Mouse (Mus musculus): Measurements from ENCODE around the gene Iqcf5.

The Iqcf5 gene

GRCm38 (mm10) chr9:106514273-106514672, at the start of gene Iqcf5:
Gene Iqcf5, plus strand, starts transcription at chr9:106514573.
- no peak for DNase-seq (ENCODE audit: low spot score in 2 of 2)

GRCm38 (mm10) chr9:106464751-106465541, 49.4 kb upstream of the Iqcf5 start:
- DNase-seq (ENCODE audit: low spot score in 2 of 2): peak in 1 of 2 experiments; percentile 48

- DNase-seq (ENCODE audit: low spot score in 2 of 2): no peak
Measured at GRCm38 (mm10) chr9:106465571-106466200, 48.7 kb upstream of the Iqcf5 start, which contains the start of gene Gpr62. Gene Gpr62, minus strand, starts transcription at chr9:106465938.

GRCm38 (mm10) chr9:106466721-106467120, 47.7 kb upstream of the Iqcf5 start:
- DNase-seq (ENCODE audit: low spot score in 2 of 2): no peak

GRCm38 (mm10) chr9:106467746-106468145, 46.6 kb upstream of the Iqcf5 start:
- DNase-seq (ENCODE audit: low spot score in 2 of 2): no peak

GRCm38 (mm10) chr9:106469317-106469716, 45.1 kb upstream of the Iqcf5 start:
- DNase-seq (ENCODE audit: low spot score in 2 of 2): no peak

GRCm38 (mm10) chr9:106469776-106470175, 44.6 kb upstream of the Iqcf5 start:
- no peak for DNase-seq (ENCODE audit: low spot score in 2 of 2)

GRCm38 (mm10) chr9:106470991-106471750, 43.2 kb upstream of the Iqcf5 start:
- DNase-seq (ENCODE audit: low spot score in 2 of 2): peak in 1 of 2 experiments; percentile 10

- DNase-seq (ENCODE audit: low spot score in 2 of 2): peak in 1 of 2 experiments; percentile 24
Measured at GRCm38 (mm10) chr9:106471892-106472291, 42.5 kb upstream of the Iqcf5 start.

- no peak for DNase-seq (ENCODE audit: low spot score in 2 of 2)
Measured at GRCm38 (mm10) chr9:106472321-106472720, 42.1 kb upstream of the Iqcf5 start.

GRCm38 (mm10) chr9:106473081-106473752, 41.2 kb upstream of the Iqcf5 start:
- peak in 1 of 2 experiments; percentile 14 for DNase-seq (ENCODE audit: low spot score in 2 of 2)

GRCm38 (mm10) chr9:106473753-106474105, 40.6 kb upstream of the Iqcf5 start:
- peak in 1 of 2 experiments; percentile 15 for DNase-seq (ENCODE audit: low spot score in 2 of 2)

GRCm38 (mm10) chr9:106474456-106474855, 39.9 kb upstream of the Iqcf5 start:
- DNase-seq (ENCODE audit: low spot score in 2 of 2): peak; percentile 42 to 80

- peak in 1 of 2 experiments; percentile 34 for DNase-seq (ENCODE audit: low spot score in 2 of 2)
Measured at GRCm38 (mm10) chr9:106475046-106475445, 39.3 kb upstream of the Iqcf5 start.

- DNase-seq (ENCODE audit: low spot score in 2 of 2): peak in 1 of 2 experiments; percentile 26
Measured at GRCm38 (mm10) chr9:106475663-106476001, 38.7 kb upstream of the Iqcf5 start, which contains the start of gene Rrp9. Gene Rrp9, plus strand, starts transcription at chr9:106475963.

- peak; percentile 36 to 74 for DNase-seq (ENCODE audit: low spot score in 2 of 2)
Measured at GRCm38 (mm10) chr9:106476002-106476923, 38.1 kb upstream of the Iqcf5 start.

- DNase-seq (ENCODE audit: low spot score in 2 of 2): peak; percentile 92 to 98
Measured at GRCm38 (mm10) chr9:106476924-106477484, 37.4 kb upstream of the Iqcf5 start, which contains the start of gene Parp3. Gene Parp3, minus strand, starts transcription at chr9:106476949.

- DNase-seq (ENCODE audit: low spot score in 2 of 2): peak in 1 of 2 experiments; percentile 10
Measured at GRCm38 (mm10) chr9:106477649-106478048, 36.7 kb upstream of the Iqcf5 start.

- peak in 1 of 2 experiments; percentile 10 for DNase-seq (ENCODE audit: low spot score in 2 of 2)
Measured at GRCm38 (mm10) chr9:106478101-106478500, 36.3 kb upstream of the Iqcf5 start.

GRCm38 (mm10) chr9:106480541-106480940, 33.8 kb upstream of the Iqcf5 start:
- peak in 1 of 2 experiments; percentile 7 for DNase-seq (ENCODE audit: low spot score in 2 of 2)
